Mouse (Mus musculus) lung, postnatal 0 days (tissue): ENCODE results near the gene Anxa6.

Experiments used
- CTCF ChIP-seq: IDR thresholded peaks from 2 replicates; pipeline ENCODE4 v1.5.1; 2016; ENCODE audit warnings: antibody characterized with exemption, mild to moderate bottlenecking
- EP300 ChIP-seq: IDR thresholded peaks from 2 replicates; pipeline ENCODE4 v1.6.1; 2016; ENCODE audit warnings: antibody characterized with exemption, mild to moderate bottlenecking, control low read depth

GRCm38 (mm10) chr11:55078502-55078901, 45.3 kb upstream of the Anxa6 start:
- no peak for TF ChIP-seq CTCF
- no peak for TF ChIP-seq EP300
